Mouse (Mus musculus) kidney, adult 11 months (tissue): Measurements from ENCODE around the gene Tmem245.
A peak's percentile ranks its signal among the peaks of the same experiment; 100 is the strongest.

Experiments
- DNase-seq: peaks from one replicate; pipeline ENCODE4 v3.0.0; 2022

Gene Tmem245

DNA sequence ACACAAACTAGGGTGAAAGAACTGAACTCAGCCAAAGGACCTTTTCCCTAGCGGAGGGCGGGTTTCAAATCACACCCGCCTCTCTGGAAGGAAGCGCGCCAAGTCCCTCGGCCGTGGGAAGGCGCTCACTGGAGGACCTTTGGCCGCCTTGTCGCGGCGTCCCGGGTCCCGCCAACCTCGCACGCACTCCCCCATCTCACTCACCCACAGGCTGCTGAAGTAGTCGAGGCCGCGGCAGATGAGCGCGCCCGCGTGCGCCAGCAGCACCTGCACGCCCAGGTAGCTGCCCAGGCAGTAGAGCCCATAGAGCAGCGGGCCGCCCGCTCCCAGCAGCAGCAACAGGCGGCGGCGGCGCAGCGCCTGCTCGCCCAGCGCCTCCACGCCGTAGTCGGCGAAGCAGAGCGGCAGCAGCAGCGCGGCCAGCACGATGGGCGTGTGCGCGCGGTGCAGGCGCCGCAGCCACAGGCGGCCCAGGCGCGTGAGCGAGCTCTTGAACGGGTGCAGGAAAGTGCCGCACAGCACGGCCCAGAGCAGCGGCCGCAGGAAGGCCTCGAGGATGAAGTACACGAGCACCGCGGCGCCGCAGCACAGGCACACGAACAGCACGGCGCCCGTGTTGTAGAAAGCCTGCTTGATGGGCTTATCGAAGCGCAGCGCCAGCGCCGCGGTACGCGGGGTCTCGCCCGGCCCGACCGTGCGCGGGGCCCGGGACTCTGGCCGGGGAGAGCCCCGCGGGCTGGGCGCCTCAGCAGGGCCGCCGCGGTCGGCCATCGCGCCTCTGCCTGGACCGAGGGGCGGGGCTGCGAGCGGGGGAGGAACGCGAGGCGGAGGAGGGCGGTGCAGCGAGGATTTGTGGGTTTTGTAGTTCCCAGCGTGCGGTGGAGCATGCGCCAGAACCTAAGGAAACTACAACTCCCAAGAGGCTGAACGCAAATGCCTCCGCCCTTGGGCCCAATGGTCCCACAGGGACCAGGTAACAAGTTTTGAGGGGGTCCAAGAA lies at the start of gene Tmem245:
Tmem245 (minus strand) TSS at position 797 of the 1,000 bp plus-strand sequence.
- DNase-seq = peak; percentile 94

DNA sequence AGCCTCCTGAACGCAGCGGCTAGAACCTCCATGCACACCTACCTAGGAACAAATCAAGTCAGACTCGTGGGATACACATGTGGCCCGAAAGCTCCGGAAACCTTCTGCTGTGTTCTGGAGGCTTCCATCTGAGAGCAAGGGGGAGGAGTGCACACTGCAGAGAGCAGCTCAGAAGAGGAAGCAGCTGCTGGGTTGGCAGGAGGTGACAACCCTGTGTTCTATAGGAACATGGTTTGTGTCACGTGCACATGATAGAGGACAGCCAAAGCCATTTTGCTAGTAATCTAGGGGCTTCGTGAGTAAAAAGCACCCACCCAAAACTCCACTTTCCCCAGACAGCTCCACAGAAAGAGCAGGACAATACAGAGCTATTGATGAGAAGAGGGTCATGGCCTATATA lies 46.1 kb upstream of the Tmem245 start:
- no peak for DNase-seq

DNA sequence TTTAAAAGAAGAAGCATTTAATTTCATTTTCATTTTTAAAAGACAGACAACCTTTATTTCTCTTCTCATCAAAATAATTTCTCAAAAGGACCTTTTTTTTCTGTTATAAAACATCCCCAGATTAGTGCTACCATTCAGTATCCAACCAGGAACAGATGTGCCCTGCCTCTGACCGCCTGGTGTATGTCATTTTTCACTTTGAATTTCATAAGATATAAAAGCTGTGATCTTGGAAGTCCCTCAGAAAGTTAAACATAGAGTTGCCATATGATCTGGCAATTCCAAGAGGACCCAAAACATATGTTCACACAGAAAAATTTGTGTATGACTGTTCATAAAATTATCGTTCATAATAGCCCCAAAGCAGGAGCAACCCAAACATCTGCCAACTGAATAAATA lies 44.7 kb upstream of the Tmem245 start:
- no peak for DNase-seq

DNA sequence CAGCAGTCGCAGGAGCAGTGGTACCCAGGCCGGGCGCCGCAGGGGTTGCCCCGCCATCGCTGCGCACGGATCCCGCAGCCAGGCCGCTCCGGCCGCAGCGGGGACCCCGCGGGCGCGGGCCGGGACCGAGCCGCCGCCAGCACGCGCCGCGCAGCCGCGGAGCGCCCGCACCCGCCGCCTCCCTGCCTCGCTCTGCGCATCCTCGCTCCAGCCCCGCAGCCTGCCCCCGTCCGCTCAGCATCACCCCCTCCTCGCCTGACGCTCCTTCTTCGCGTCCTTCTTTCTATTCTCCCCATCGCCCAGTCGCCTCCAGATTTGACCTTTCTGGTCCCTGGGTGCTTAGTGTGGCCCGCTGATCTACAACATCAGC lies 43.0 kb upstream of the Tmem245 start, which contains the start of gene Frrs1l:
Frrs1l (minus strand) TSS at position 177 of the 370 bp plus-strand sequence.
- no peak for DNase-seq

- no peak for DNase-seq
These were observed 42.4 kb upstream of the Tmem245 start for GRCm38 (mm10) chr4:56989431-56990214.

DNA sequence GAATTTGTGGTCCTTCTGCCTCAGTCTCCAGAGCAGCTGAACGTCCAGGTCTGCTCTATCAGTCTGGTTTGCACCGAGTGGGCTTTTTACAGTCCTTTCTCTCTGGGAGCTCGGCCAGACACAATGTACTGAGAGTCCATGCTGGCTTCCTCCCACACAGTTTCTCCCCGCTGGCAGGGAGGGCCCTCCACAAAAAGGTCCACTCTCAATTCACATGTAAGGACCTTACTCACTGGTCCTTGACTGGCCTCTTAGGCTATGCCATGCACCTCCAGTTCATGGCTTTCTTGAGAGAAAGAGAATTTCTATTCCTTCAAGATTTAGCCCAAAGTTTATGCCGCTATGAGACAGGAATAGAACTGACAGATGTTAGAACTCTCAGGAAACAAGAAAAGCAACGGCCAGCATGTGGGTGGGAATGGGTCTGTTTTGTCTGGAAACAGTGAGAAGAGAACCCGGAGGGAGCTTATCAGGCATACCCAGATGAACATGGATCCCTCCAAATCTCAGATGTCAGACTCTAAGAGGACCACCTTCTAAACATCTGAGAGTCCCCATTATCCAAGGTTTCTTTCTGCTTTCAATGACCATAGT lies 18.4 kb upstream of the Tmem245 start:
- no peak for DNase-seq

GRCm38 (mm10) chr4:56963687-56964086 lies 16.4 kb upstream of the Tmem245 start:
- no peak for DNase-seq

- peak; percentile 44 for DNase-seq
These were observed 14.2 kb upstream of the Tmem245 start for GRCm38 (mm10) chr4:56961320-56961925.

GRCm38 (mm10) chr4:56957518-56957917 lies 10.3 kb upstream of the Tmem245 start:
- no peak for DNase-seq

DNA sequence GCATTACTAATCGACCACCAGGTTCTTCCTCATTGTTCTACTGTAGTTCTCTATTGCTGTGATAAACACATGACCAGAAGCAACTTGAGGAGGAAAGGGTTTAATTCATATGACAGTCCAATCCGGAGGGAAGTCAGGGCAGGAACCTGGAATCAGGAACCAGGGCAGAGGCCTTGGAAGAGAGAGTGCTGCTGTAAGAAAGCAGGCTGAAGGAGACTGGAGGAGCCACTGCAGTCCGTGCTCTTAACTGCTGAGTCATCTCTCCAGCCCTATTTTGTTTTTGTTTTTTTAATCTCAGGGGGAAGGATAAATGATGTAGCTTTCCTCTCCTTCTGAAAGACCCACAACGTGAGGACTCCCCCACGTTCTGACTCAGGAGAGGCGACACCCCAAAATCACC lies 6.0 kb upstream of the Tmem245 start:
- no peak for DNase-seq

DNA sequence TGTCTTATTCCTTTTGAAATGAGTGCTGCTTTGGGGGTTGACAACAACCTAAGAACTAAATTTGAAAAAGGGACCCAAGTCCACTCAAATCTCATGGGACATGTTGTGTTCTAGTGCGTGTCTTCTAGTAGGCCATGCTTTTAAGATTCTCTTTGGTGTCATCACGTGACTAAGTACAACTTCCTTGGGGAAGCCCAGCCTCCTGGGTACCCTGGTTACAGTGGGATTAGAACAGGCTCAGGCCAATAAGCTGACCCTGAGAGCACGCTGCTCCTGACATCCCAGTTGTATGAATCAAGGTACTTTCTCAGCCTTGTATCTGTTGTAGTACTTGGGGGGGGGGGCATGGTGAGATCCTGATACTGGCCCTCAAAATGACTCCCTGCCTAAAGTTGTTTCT lies 4.5 kb upstream of the Tmem245 start:
- DNase-seq = no peak

DNA sequence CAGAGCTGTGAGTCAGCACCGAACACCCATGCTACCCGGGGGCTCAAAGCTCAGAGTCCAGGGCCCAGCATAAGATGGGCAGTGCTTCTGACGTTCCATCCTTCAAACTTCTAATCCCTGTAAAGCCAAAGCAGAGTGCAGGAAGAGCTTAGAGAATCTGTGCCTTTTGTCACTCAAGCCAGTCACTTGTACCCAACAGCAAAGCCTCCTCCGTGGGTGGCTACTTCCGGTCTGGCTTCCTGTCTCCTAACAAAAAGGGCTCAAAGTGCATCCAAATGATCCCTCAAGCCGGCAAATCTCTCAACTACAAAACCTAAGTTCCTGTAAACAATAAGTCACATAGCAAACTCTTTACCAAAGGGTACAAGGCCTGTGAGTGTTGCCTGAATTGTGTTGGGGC lies 2.3 kb upstream of the Tmem245 start:
- DNase-seq = no peak

DNA sequence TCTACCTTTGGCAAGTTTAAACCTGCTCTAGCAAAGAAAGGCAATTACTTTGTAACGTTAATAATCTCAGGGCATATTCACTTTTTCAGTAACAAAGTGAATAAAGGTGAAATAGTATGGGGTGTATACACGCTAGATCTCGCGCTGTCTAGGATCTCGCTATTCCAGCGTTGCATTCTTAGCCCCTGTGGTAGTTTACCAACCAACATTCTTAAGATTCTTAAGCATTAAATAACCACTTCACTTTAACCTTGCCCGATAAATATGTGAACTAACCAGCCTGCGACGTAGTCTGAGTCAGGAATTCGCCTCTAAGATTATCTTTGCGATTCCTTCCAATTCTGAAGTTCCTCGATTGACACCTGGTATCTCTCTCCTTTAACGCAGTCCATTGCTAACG lies 1.1 kb downstream of the Tmem245 start:
- DNase-seq = no peak

- peak; percentile 59 for DNase-seq
These were observed 3.0 kb downstream of the Tmem245 start for GRCm38 (mm10) chr4:56944286-56944685.

DNA sequence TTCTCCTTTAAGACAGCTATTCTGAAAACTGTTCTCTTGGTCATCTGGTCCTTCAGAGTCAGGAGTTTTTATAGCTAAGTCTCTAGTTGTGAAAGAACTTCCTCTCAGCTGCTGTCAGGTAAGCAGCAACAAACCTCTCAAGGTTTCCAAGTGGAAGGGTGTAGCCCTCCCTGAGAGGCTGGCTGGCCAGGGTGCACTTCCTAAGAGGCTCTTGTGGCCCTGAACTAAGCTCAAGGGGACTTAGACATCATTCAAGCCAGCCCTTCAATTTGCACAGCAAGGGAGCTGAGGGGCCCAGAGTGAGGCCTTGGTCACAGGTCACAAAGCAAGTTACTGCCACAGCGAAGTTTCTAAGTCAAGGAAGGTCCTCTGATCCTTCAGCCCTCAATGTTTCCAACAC lies 4.0 kb downstream of the Tmem245 start:
- DNase-seq = no peak

- no peak for DNase-seq
These were observed 4.7 kb downstream of the Tmem245 start for GRCm38 (mm10) chr4:56942567-56942966.

DNA sequence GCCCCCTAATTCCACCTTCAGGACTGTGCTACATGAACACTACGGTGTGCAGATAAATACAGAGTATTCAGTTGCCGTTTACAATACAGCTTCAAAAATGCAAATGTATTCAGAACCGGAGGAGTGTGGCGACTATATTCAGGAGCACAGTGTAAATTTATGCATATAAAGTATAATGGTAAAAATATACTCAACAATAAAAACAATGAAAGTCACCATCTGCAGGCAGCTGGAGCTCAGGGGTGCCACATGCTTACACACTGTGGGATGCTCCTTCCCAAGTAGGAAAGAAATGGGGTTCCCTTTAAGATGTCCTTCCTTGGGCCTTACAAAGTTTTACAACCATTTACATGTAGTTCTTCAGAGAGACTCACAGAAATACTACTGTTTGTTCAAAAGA lies 5.8 kb downstream of the Tmem245 start:
- no peak for DNase-seq

DNA sequence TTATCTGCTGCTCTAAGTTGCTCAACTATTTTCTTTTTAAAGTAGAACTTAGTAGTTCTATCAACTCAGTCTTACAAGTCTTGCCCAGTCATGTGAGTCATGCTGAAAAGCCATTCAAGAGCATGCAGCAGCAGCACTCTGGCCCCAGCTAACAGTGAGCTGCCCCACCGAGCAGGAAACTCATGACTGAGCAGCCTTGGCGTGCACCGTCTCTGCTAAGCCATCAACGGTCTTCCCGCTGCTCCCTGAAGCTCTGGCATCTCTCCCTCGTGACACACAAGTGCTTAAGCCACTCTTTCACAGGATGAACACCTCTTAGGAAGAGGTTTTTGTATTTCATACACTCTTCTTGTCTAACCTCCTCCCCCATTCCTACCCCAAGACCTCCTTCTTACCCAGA lies 10.1 kb downstream of the Tmem245 start:
- peak; percentile 51 for DNase-seq

DNA sequence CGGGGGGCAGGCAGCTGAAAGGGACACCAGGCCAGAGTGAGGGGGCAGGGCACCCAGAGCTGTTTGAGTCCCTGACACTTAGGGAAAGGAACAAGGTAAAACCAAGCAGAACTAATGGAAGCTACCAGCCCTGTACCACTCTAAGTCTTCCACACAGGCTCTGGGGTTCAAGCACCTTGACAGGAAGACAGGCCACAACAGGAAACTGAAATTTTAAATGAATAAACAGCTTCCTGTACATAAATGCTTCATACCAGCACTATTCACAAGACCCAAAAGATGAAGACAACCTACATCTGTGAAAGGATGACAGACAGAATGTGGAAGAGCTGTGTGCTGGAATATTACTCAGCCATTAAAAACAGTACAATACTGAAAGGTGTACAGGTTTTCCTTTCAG lies 11.9 kb downstream of the Tmem245 start:
- DNase-seq = no peak

DNA sequence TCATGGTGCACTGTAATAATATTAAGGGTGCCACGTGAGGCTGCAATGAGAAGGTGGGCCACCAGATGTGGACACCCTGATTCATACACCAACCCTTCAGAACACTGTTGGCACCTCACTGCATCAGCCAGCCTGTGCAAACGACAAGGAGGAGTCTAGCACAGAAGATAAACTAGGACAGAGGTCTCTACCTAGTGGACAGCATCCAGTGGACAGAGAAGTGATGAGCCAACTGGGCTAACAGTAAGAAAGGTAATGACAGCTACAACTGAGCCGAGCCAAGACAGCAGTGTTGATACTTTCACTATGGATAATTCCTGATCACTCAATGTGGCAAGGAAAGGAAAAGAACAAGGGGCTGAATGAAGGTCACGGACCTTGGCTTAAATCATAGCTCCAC lies 14.1 kb downstream of the Tmem245 start:
- no peak for DNase-seq

DNA sequence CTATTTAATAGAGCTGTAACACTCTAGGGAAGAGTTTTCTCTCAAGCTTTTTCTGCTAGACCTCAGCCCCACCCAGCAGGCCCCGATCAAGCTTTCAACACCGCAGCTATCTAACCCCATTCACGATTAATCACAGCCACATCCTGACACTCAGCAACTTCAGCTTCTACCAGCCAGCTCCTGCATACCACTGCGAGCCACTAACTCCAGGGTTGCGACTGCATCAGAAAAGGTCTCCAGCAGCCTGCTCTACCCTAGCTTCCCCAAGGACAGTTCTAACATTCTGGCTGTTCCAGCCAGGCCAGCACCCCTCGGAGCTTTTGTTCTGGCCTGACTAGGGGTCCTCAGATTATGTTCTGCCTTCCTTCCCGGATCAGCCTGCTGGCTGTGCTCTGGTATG lies 15.1 kb downstream of the Tmem245 start:
- no peak for DNase-seq

DNA sequence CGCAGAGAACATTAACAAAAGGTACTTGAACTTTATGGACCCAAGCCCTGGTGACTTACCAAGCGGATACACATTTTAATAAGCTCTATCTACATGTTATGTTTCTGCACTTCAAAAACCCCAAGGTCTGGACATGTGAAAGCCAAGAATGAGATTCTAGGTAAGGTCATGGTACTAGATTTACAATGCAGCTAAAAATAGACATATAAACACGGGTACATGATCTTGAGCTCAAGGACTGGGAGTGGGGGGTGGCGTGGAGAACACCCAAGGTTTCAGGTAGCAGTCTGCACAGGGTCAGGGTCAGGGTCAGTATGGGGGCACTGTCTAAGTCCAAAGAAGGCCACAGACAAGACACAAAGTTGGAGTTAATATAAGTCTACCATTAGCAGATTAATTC lies 16.9 kb downstream of the Tmem245 start:
- no peak for DNase-seq

DNA sequence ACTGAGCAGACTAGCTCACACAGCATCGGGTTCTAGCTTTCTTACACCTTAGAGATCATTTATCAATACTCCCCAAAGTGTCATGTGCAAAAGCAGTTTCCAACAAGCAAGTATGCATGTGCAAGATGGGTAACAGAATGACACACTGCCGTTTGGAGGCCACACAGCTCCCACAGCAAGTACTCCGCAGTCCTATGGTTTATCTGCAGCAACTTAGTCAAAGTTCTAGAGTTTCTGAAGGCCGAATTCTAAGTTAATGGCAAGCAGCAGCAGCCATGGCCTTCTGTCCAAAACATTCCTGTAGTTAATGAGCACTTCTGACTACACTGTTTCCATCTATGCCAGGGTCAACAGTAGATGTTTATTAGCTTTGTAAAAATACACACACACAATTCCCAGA lies 20.3 kb downstream of the Tmem245 start:
- no peak for DNase-seq
